Mouse (Mus musculus) olfactory bulb, adult 2 months (tissue): ENCODE results near the gene 4930415O20Rik.

ENCODE experiments used
- CTCF ChIP-seq: fragments of 200-500 bp; IDR thresholded peaks from 2 replicates; pipeline ENCODE4 v1.5.1; 2012; ENCODE audit warnings: low read depth, mild to moderate bottlenecking, low read length, moderate library complexity; ENCODE audit not compliant: insufficient read depth
- POLR2A ChIP-seq: fragments of 200-500 bp; IDR thresholded peaks from 2 replicates; pipeline ENCODE4 v1.6.1; 2012; ENCODE audit warnings: mild to moderate bottlenecking, low read depth, low read length, moderate library complexity; ENCODE audit not compliant: insufficient read depth

GRCm38 (mm10) chr15:98616362-98617175 is 45.8 kb downstream of the 4930415O20Rik start:
- no peak for TF ChIP-seq POLR2A
- no peak for TF ChIP-seq CTCF
